26 mouse cellular contexts compared by ENCODE assay signal in genomic region chr13:94423600-94423999, GRCm38 (mm10).
"Had no signal": no experiment of that assay in that cellular context is flagged by ENCODE, and none has a peak within 500 bp of the region (broad histone marks: within the 10 kb centered on the region; RNA-seq: fewer than 3 reads in every experiment).

No protein-coding gene starts in this region.

- H3K4me2 ChIP-seq: heart, embryonic 11.5 days; heart, embryonic 13.5 days; heart, embryonic 15.5 days; hindbrain, embryonic 13.5 days; hindbrain, embryonic 15.5 days; kidney, embryonic 15.5 days; limb, embryonic 13.5 days; limb, embryonic 15.5 days; liver, embryonic 12.5 days had no signal

- ATAC-seq: hindbrain, postnatal 0 days; intestine, embryonic 16.5 days; liver, embryonic 12.5 days had no signal

- H3K9ac ChIP-seq: heart, embryonic 13.5 days; heart, embryonic 15.5 days; hindbrain, embryonic 13.5 days; hindbrain, embryonic 15.5 days; kidney, embryonic 15.5 days; limb, embryonic 13.5 days; limb, embryonic 15.5 days; liver, embryonic 12.5 days; liver, embryonic 14.5 days had no signal

- DNase-seq: gastrocnemius, postnatal 14 days; gastrocnemius, postnatal 36 days; heart, adult 2 months; heart, postnatal 14 days; heart, postnatal 36 days; kidney, adult 11 months; kidney, adult 2 months; kidney, adult 9 months; kidney, postnatal 14 days; kidney, postnatal 36 days; layer of hippocampus, adult 9-11 months; layer of hippocampus, postnatal 36 days; left cerebral cortex, postnatal 4 days had no signal

- H3K4me1 ChIP-seq: heart, embryonic 13.5 days; heart, embryonic 15.5 days; hindbrain, embryonic 15.5 days; kidney, embryonic 15.5 days; limb, embryonic 13.5 days; limb, embryonic 15.5 days; liver, embryonic 12.5 days had no signal

- H3K27me3 ChIP-seq: heart, embryonic 13.5 days; heart, embryonic 15.5 days; hindbrain, embryonic 13.5 days; hindbrain, embryonic 15.5 days; kidney, embryonic 15.5 days; limb, embryonic 13.5 days; limb, embryonic 15.5 days; liver, embryonic 12.5 days had no signal

- H3K9me3 ChIP-seq: heart, embryonic 13.5 days; heart, embryonic 15.5 days; hindbrain, embryonic 13.5 days; hindbrain, embryonic 15.5 days; kidney, embryonic 15.5 days; limb, embryonic 13.5 days; limb, embryonic 15.5 days; liver, embryonic 12.5 days had no signal

- H3K36me3 ChIP-seq: heart, embryonic 15.5 days; limb, embryonic 15.5 days had no signal

- H3K27ac ChIP-seq: heart, adult 2 months; heart, embryonic 13.5 days; heart, embryonic 15.5 days; hindbrain, embryonic 15.5 days; hindbrain, postnatal 0 days; kidney, embryonic 15.5 days; kidney, postnatal 0 days; limb, embryonic 13.5 days; limb, embryonic 15.5 days; liver, embryonic 12.5 days; liver, embryonic 14.5 days had no signal

- H3K4me3 ChIP-seq: heart, adult 2 months; heart, embryonic 13.5 days; heart, embryonic 15.5 days; hindbrain, embryonic 13.5 days; hindbrain, embryonic 15.5 days; kidney, embryonic 15.5 days; limb, embryonic 13.5 days; limb, embryonic 15.5 days; liver, embryonic 12.5 days had no signal
